Mouse (Mus musculus) heart, postnatal 0 days (tissue): ENCODE data around the gene Mblac2. TPM values are rescaled to one million over a fixed set of nuclear protein-coding genes. Genes with fewer than 3 reads are reported as not detected.
A peak's percentile ranks its signal among the peaks of the same experiment; 100 is the strongest.
"Not testable (repeated sequence)": the region's sequence is repeated elsewhere in the genome, so short reads cannot be mapped to it uniquely, and the experiment has no call there.

ENCODE experiments used
- ATAC-seq: fragments of 200-750 bp; cut with Nextera tagmentation; 2 replicates; pipeline ENCODE4 v1.8.0; 2017; ENCODE audit warnings: low read depth, moderate number of reproducible peaks, moderate library complexity; ENCODE audit not compliant: insufficient read depth
- DNase-seq: peaks from one replicate; pipeline ENCODE4 v3.0.0-alpha.2; 2016; ENCODE audit warnings: low spot score
- H3K27ac ChIP-seq: fragments of 300-500 bp; sonication (generic); 2 replicates; pipeline ENCODE4 v1.5.1; 2014; ENCODE audit warnings: low read depth, mild to moderate bottlenecking
- H3K27me3 ChIP-seq: fragments of 300-500 bp; sonication (generic); 2 replicates; pipeline ENCODE4 v1.6.1; 2014; ENCODE audit warnings: low read length, mixed read lengths; ENCODE audit not compliant: control insufficient read depth, insufficient read depth
- H3K36me3 ChIP-seq: fragments of 300-500 bp; sonication (generic); replicated peaks from 2 replicates; pipeline ENCODE4 v1.6.1; 2014; ENCODE audit warnings: low read length, mixed read lengths; ENCODE audit not compliant: control insufficient read depth, insufficient read depth
- H3K4me1 ChIP-seq: fragments of 300-500 bp; sonication (generic); 2 replicates; pipeline ENCODE4 v1.6.1; 2014; ENCODE audit warnings: antibody characterized with exemption; ENCODE audit not compliant: control insufficient read depth, insufficient read depth
- H3K4me2 ChIP-seq: fragments of 300-500 bp; sonication (generic); 2 replicates; pipeline ENCODE4 v1.6.1; 2014; ENCODE audit warnings: low read depth, mild to moderate bottlenecking, low read length, moderate library complexity
- H3K4me3 ChIP-seq: fragments of 300-500 bp; sonication (generic); 2 replicates; pipeline ENCODE4 v1.5.1; 2014; ENCODE audit warnings: low read depth, low read length
- H3K9ac ChIP-seq: fragments of 300-500 bp; sonication (generic); replicated peaks from 2 replicates; pipeline ENCODE4 v1.6.1; 2014; ENCODE audit warnings: low read depth, low read length, mixed read lengths
- H3K9me3 ChIP-seq: fragments of 300-500 bp; sonication (generic); replicated peaks from 2 replicates; pipeline ENCODE4 v1.6.1; 2016; ENCODE audit warnings: low read length; ENCODE audit not compliant: control insufficient read depth
- CTCF ChIP-seq: IDR thresholded peaks from 2 replicates; pipeline ENCODE4 v1.5.1; 2016; ENCODE audit warnings: antibody characterized with exemption, control low read depth, low read depth
- EP300 ChIP-seq: IDR thresholded peaks from 2 replicates; pipeline ENCODE4 v1.6.1; 2016; ENCODE audit warnings: antibody characterized with exemption, low read depth
- WGBS: fragments of 180-500 bp; shearing (Covaris S2); extraction: QIAGEN DNeasy Blood & Tissue Kit; methylation state at CpG from one replicate; pipeline ENCODE4 v1.1.7; 2014; 5-methylcytosine and 5-hydroxymethylcytosine counted together
- polyA plus RNA-seq: library from polyadenylated mRNA; unstranded; fragments of >200 nt; fragmentation: Nextera tagmentation; extraction: Ambion mirVana; gene quantifications from 2 replicates; pipeline ENCODE4 v1.2.1, GENCODE M21; 2015
- total RNA-seq: library from RNA; depleted of rRNA; stranded (reverse); fragments of >200 nt; gene quantifications from 2 replicates; pipeline ENCODE4 v1.2.3, GENCODE M21; 2014; ENCODE audit warnings: low replicate concordance

The Mblac2 gene
- total and polyA plus RNA-seq, 2 experiments from 2014 or later, result 1.8 to 5.9 TPM

- peak overlapping the region; percentile 99 for H3K4me2 ChIP-seq
- ATAC-seq, result peak; percentile 34
- H3K9ac ChIP-seq, result peak overlapping the region; percentile 64
- peak overlapping the region; percentile 88 for H3K4me3 ChIP-seq
- H3K4me1 ChIP-seq, result peaks cover 13% of the 10 kb centered on the region
- peak overlapping the region; percentile 72 for H3K27ac ChIP-seq
- no peaks in the 10 kb centered on the region for H3K27me3 ChIP-seq
- no peak for DNase-seq
- under 1% methylated on average over 42 of the region's 42 CpGs for WGBS
- H3K9me3 ChIP-seq, result no peaks in the 10 kb centered on the region
- TF ChIP-seq EP300 (no peak), CTCF (no peak; the same call in 1 of the 2 replicates)
- H3K36me3 ChIP-seq, result no peaks in the 10 kb centered on the region
Observed at GRCm38 (mm10) chr13:81711546-81712371, 618 bp downstream of the Mblac2 start.

- Histone ChIP-seq H3K9me3 (no peaks in the 10 kb centered on the region), H3K27ac (no peak overlapping the region), H3K4me3 (no peak overlapping the region), H3K4me2 (no peak overlapping the region), H3K4me1 (peaks cover 13% of the 10 kb centered on the region), H3K36me3 (no peaks in the 10 kb centered on the region), H3K9ac (no peak overlapping the region), H3K27me3 (no peaks in the 10 kb centered on the region)
- ATAC-seq (no peak), DNase-seq (no peak)
- TF ChIP-seq CTCF (no peak), EP300 (no peak)
- WGBS, result 96% methylated on average over 1 of the region's 1 CpGs
Observed at GRCm38 (mm10) chr13:81713896-81714295, 2.8 kb downstream of the Mblac2 start.

- 66% methylated on average over 12 of the region's 12 CpGs for WGBS
- not testable (repeated sequence) for H3K4me2 ChIP-seq, DNase-seq, H3K27ac ChIP-seq, H3K9ac ChIP-seq, H3K4me3 ChIP-seq, ATAC-seq, H3K27me3 ChIP-seq, H3K4me1 ChIP-seq, H3K9me3 ChIP-seq, H3K36me3 ChIP-seq
Observed at GRCm38 (mm10) chr13:81728141-81728540, 17.0 kb downstream of the Mblac2 start.

- Histone ChIP-seq H3K36me3 (no peaks in the 10 kb centered on the region), H3K4me1 (no peaks in the 10 kb centered on the region), H3K4me3 (no peak overlapping the region), H3K4me2 (no peak overlapping the region), H3K27me3 (no peaks in the 10 kb centered on the region), H3K9ac (no peak overlapping the region), H3K27ac (no peak overlapping the region), H3K9me3 (no peaks in the 10 kb centered on the region)
- WGBS, result 68% methylated on average over 4 of the region's 4 CpGs
- no peak for ATAC-seq
- no peak for TF ChIP-seq CTCF
- no peak for TF ChIP-seq EP300
- no peak for DNase-seq
Observed at GRCm38 (mm10) chr13:81729102-81729501, 18.0 kb downstream of the Mblac2 start.

GRCm38 (mm10) chr13:81730362-81730761 lies 19.2 kb downstream of the Mblac2 start:
- Histone ChIP-seq H3K36me3 (no peaks in the 10 kb centered on the region), H3K9ac (no peak overlapping the region), H3K27ac (no peak overlapping the region), H3K27me3 (no peaks in the 10 kb centered on the region), H3K4me2 (no peak overlapping the region), H3K9me3 (no peaks in the 10 kb centered on the region), H3K4me1 (no peaks in the 10 kb centered on the region), H3K4me3 (no peak overlapping the region)
- DNase-seq (no peak), ATAC-seq (no peak)
- TF ChIP-seq CTCF, result no peak
- no peak for TF ChIP-seq EP300
- WGBS, result 86% methylated on average over 1 of the region's 1 CpGs

GRCm38 (mm10) chr13:81736606-81737005 lies 25.5 kb downstream of the Mblac2 start:
- DNase-seq, result no peak
- WGBS, result 84% methylated on average over 5 of the region's 5 CpGs
- H3K4me3 ChIP-seq, result no peak overlapping the region
- H3K36me3 ChIP-seq, result no peaks in the 10 kb centered on the region
- no peak for TF ChIP-seq CTCF
- no peak for TF ChIP-seq EP300
- H3K9me3 ChIP-seq, result no peaks in the 10 kb centered on the region
- no peak overlapping the region for H3K9ac ChIP-seq
- no peaks in the 10 kb centered on the region for H3K27me3 ChIP-seq
- no peak overlapping the region for H3K4me2 ChIP-seq
- no peak for ATAC-seq
- 0 out of 2 replicates have a peak, but pooled peaks cover 2% of the 10 kb centered on the region for H3K4me1 ChIP-seq
- no peak overlapping the region for H3K27ac ChIP-seq
